Mouse (Mus musculus) thymus, postnatal 14 days (tissue): ENCODE measurements around the gene Osm.

Source experiments
- DNase-seq: peaks from one replicate; pipeline ENCODE4 v3.0.0; 2021

The Osm gene

GRCm38 (mm10) chr11:4240151-4240550 is 3.9 kb downstream of the Osm start:
- DNase-seq, result no peak

DNA sequence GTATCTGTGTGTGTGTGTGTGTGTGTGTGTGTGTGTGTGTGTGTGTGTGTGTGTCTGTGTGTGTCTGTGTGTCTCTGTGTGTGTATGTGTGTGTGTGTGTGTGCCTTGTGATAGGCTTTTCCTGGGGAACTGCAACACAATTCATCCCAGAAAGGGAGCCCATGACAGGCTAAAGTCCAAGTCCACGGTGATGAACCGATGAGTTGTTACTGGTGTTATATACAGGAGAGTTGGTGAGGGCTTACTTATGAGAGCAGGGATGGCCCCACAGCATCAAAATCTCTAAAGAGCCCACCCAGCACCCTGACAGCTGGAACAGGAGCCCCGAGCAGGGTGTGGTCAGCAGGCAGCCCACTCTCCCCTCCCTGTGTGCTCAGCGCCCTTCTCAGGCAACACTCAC is 5.0 kb downstream of the Osm start:
- DNase-seq, result no peak

DNA sequence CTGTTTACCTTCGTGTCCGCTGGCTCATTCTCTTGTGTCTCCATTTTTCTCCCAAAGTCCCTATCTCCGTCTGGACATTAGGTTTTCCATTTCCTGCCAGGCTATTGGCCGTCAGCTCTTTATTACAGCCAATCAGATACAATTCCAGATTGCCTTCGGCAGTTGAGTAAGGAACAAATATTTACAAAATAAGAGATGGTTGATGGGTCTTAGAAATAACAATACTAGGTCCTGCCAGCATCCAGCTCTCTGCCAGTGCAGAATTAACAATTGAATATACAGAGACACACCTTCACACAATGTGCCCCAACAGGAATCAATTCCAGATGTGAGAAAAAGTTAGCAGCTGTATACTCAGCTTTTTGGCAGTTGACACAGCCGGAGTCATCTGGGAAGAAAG is 9.9 kb downstream of the Osm start:
- no peak for DNase-seq

DNA sequence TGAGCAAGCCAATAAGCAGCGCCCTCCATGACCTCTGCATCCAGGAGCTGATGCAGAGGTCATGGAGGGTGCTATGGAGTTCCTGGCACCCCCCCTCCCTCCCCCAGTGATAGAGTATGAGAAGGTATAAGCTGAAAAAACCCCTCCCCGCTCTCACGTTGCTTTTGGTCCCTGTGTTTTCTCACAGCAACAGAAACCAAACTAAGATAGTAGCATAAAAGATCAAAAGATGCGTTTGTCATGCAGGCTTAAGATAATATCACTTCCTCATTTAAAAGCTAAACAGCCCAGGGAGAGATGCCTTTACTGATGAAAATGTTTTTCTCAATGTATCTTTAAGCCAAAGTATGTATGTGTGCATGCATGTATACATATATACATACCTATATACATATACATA is 10.4 kb downstream of the Osm start:
- DNase-seq, result no peak

- DNase-seq, result peak; percentile 32
Observed at GRCm38 (mm10) chr11:4247201-4247959, 11.2 kb downstream of the Osm start.

DNA sequence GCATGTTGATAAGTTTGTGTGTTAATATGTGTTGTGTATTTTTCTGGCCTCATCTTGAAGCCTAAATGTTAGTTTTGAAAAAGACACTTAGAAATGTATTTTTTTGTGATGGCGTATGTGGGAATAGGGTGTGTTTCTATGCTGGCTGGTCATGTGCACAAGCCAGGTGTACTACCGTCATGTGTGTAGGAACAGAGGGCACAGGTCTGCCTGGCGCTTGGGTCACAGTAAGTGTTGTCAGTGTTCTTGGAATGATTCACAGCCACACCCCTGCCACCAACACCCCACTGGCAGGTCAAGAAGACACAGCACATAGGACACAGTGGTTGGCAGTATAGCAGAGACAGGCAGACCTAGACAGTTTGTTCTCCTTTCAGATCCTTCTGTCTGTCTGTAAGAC is 12.9 kb downstream of the Osm start:
- no peak for DNase-seq

DNA sequence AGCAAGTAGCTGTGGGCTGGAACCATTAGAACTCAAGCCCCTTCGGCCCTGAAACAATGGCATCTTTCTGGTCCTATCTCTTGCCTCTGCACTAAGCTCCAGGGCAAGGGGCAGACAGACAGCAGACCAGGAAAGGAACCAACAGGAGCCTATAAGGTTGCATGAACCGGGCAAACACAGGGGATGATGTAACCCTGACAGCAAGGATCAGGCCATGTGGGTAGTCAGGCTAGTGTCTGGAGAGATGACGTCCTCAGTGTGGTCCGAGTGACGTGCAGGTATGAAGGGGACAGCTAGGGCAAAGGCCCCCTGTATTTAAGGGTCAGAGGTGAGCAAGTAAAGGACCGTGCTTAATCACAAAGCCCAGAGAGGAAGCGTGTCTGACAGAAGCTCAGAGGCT is 14.1 kb downstream of the Osm start:
- DNase-seq, result no peak

- no peak for DNase-seq
Observed at GRCm38 (mm10) chr11:4251376-4251775, 15.2 kb downstream of the Osm start.

GRCm38 (mm10) chr11:4252886-4253285 is 16.7 kb downstream of the Osm start:
- no peak for DNase-seq

DNA sequence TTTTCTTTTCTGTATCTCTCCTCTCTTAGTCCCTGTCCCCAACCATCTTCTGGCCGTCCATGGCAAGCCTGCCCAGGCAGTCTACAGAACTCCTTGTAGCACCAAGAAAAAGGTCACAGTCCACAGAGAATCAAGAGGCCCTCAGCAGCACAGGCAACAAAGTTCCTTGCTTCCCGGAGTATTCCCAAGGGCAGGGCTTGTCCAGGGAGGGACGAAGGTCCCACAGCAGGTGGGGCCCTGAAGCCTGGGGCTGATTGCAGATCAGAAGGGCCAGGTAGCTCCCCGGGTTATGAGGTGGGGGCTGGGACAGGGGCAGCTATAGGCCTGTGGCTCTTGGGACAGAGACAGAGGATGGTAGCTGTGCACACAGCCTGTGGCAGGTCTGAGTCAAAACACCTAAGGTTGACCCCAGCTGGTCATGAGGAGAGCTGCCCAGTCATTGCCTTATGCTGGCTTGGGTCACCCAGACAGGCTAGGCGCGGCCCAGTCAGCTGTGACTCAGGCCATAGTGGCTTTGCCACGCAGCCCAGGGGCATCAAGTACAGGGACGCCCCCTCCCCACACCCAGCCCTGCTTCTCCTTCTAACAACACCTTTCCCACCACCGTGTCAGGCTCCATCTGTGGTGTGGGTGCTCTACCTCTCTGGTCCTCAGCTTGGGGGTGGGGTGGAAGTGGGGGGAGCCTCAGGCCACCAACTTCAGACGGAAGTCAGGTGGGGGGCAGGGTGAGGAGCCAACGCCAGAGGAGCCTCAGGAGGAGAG is 20.8 kb downstream of the Osm start, which contains the start of gene Lif:
Gene Lif, plus strand, starts transcription at position 712 of the 762 bp plus-strand sequence.
- no peak for DNase-seq

DNA sequence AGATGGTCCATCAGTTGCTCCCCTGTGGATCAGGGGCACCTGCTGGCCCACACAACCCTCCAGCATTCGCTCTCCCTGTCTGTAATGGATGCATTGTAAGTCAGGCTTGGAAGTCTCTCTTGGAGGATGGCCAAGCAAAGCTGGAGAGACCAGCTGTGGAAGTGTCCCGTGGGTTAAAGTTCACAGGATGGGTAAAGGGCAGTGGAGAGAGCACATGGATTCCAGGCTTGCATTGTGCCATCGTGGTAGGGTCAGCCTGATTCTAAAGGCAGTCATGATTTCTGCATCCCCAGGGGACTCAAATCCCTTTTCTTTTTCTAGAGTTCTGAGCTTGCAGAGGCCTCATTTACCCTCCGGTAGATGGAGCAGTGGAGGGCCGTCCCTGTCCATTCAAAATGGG is 21.5 kb downstream of the Osm start:
- no peak for DNase-seq

GRCm38 (mm10) chr11:4258657-4259082 is 22.4 kb downstream of the Osm start:
- peak; percentile 88 for DNase-seq

DNA sequence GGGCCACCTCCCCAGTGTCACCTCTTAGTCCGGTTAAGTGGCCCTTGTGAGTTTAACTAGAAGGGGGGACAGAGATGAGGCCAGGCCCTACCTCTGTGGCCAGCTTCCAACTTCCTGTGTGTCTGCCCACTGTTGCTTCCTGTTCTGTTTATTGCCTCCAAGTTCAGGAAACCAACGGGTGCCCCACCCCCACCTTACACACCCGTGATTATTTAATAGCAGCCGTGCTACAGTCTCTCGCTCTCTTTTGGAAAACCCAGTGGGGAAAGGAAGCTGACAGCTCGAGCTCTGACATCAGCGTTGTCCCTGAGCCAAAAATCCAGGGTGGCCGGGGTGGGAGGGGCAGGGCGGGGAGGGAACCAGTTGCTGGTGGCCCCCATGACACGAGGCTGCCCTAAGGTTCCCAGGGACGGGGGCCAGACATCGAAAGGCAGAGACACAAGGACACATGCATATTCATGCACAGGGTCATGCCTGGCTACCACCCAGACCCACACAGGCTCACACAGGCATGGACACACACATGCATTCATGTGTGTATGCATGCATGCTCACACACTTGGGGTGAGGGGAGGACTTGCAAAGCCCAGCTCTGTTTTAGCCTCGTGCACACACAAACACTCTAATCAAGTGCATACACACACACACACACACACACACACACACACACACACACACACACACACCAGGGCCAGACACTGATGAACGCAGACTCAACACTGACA is 24.4 kb downstream of the Osm start:
- no peak for DNase-seq

- DNase-seq, result peak; percentile 77
Observed at GRCm38 (mm10) chr11:4261188-4261494, 24.9 kb downstream of the Osm start.

DNA sequence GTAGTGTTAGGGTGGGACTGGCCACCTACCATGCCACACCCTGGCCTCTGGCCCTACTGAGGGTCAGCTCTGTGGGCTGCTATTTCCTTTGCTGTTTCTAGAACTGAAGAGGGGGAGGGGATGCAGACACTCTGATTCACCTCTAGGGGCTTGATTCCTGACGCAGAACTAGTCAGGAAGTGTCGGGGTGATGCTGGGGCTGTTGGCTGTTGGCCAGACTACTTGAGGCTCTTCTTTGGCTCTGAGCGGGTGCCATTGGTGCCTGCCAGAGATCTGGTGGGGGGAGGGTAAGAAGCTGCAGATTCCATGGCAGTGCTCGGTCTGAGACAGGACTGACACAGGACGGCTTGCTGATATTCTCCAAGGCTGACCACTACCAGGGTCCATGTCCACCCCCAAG is 25.7 kb downstream of the Osm start:
- DNase-seq, result peak; percentile 38

GRCm38 (mm10) chr11:4262847-4263246 is 26.6 kb downstream of the Osm start:
- DNase-seq, result no peak

DNA sequence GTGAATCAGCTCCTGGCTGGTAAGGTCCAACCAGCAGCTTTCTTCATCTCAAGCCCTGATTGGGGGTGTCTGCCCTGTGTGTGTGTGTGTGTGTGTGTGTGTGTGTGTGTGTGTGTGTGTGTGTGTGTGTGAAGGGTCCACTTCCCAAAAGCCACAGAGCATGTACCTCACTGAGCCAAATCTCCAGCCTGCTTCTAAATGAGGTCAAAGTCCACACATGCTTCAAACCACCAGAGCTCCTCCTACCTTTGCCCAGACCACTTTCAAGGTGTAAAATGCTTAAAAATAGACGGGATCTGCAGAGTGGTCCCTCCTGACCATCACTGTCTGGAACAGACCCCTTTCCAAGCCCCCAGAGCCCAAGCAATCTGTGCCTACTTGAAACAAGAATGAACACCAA is 27.1 kb downstream of the Osm start:
- DNase-seq, result no peak

- DNase-seq, result no peak
Observed at GRCm38 (mm10) chr11:4264066-4264465, 27.8 kb downstream of the Osm start.

- no peak for DNase-seq
Observed at GRCm38 (mm10) chr11:4266271-4267201, 30.3 kb downstream of the Osm start.

DNA sequence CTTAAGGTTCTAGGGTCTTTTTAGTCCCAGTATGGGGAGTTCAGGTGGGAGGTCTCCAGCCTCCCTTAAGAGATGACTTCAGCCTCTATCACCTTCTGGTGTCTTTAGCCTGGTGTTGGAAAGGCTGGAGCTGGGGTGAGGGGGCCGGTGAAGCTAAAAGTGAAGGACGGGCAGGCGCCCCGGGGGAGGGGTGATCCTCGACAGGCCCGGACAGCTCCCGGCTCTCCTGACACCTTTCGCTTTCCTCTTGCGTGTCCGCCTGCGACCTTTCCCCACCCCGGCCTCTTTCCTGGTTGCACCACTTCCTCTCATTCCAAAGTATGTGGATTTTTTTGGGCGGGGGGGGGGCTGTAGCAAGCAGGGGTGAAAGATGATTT is 31.0 kb downstream of the Osm start:
- DNase-seq, result no peak

DNA sequence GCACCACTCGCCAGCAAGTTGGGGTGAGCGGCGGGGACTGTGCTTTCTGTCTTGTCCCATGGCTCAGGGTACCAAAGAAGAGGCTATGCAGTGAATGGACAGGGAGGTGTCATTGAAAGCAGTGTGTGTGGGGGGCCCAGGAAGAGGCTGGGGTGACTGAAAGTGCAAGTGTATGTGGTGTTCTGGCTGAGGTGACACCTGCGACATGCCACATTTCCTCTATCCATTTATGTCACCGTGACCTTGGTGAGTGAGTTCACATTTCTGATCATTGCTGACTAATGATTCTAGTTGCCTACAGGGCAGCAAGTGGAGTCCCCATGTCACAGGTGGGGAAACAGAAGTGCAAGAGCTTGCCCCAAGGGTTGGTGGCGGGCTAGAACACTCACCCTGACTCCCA is 32.3 kb downstream of the Osm start:
- no peak for DNase-seq

DNA sequence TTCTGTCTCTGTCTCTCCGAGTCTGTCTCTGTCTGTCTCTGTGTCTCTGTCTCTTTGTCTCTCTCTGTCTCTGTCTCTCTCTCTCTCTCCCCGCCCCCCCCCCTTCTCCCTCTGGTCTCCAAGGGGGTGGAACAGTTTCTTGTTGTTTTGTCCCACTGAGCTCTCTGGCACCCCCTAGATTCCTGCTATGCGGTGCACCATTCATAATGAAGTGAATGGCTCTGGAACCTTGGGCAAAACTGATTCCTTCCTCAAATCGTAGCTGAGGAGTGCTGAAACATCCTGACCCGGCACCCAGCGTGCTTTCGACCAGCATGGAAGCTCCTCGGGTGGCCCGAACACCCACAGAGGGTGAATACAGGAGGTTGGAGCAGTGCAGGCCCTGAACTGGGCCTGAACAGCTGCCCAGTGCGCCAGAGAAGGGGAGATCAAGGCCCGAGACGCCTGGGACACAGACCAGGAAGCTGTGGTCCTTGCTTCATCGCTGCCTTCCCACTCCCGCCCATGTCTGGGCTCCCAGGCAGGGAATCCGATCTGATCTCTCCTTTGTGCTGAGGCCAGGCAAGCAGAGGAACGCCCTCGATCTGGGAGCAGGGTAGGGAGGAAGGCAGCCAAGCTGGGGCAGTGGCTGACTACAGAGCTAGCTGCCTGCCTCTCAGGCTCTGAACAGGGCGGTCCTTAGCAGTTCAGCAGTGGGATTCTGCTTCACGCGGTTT is 34.7 kb downstream of the Osm start:
- no peak for DNase-seq
